Mouse (Mus musculus) spleen, postnatal 14 days (tissue): ENCODE results near the gene Zdhhc12.
"Not testable (repeated sequence)": the region's sequence is repeated elsewhere in the genome, so short reads cannot be mapped to it uniquely, and the experiment has no call there.

ENCODE experiments used
- DNase-seq, 2 experiments: peaks; one replicate each; pipeline ENCODE4 v3.0.0; 2021 to 2022; ENCODE audit warnings: low spot score in 2 of 2

The Zdhhc12 gene

GRCm38 (mm10) chr2:30093471-30094207 lies at the start of gene Zdhhc12:
Zdhhc12 (minus strand) TSS chr2:30093648.
- peak; percentile 90 to 91 for DNase-seq

- not testable (repeated sequence) for DNase-seq
Measured at GRCm38 (mm10) chr2:30140021-30140420, 46.6 kb upstream of the Zdhhc12 start.

- DNase-seq, result no peak
Measured at GRCm38 (mm10) chr2:30136458-30136857, 43.0 kb upstream of the Zdhhc12 start.

- no peak for DNase-seq
Measured at GRCm38 (mm10) chr2:30134928-30135620, 41.6 kb upstream of the Zdhhc12 start.

DNA sequence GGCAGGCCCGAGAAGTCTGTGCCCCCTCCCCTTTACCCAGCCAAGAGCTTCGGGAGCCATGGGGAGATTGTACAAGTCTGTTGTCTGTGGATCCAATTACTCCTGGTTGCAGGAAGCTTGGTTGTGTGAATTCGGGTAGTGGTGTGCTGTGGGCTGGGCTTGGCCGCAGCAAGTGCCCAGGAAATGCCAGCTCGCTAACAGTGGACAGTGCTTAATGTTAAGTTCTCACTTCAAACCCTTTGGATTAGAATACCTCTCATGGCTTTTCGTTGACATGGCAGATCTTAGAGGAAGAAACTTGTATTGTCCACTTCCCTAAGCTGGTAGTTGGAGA lies 40.9 kb upstream of the Zdhhc12 start:
- DNase-seq, result no peak

DNA sequence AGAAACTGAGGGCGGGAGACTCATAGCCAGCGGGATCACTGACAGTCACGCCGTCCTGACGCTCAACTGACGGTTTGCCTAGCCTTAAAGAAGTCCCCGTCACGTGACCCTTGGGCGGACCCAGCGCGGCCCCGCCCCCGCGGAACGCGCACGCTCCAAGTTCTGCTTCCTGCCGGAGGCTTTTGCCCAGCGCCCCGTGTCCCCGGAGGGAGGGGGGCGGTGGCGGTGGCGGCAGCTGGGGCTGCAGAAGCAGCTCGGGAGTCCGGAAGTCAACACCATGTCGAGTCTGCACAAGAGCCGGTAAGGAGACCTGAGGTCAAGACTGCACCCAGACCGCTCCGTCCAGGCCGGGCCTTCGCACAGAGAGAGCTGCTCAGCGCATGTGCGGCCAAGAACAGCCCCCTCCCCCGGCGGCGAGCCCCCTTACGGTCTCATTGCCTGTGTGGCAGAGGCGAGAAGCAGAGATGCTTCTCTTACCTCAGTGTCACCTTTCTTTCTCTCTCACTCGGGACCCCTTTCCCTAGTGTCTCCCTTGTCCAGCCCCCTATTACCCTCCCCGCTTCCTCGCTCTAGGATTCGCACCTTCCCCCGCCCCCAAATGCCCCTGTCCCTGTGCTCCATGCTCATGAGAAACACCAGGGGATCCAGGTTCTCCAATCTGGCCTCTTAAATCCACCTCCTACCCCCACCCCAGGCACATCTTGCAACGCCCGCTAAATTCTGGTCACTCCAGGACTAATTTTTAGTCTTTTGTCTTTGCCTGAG lies 40.3 kb upstream of the Zdhhc12 start, which contains the start of gene Tbc1d13:
TSS of gene Tbc1d13 (plus strand) at position 134 of the 765 bp plus-strand sequence.
- DNase-seq, result peak; percentile 97 to 98

GRCm38 (mm10) chr2:30132801-30133612 lies 39.6 kb upstream of the Zdhhc12 start:
- DNase-seq, result no peak

GRCm38 (mm10) chr2:30131240-30131639 lies 37.8 kb upstream of the Zdhhc12 start:
- not testable (repeated sequence) for DNase-seq

DNA sequence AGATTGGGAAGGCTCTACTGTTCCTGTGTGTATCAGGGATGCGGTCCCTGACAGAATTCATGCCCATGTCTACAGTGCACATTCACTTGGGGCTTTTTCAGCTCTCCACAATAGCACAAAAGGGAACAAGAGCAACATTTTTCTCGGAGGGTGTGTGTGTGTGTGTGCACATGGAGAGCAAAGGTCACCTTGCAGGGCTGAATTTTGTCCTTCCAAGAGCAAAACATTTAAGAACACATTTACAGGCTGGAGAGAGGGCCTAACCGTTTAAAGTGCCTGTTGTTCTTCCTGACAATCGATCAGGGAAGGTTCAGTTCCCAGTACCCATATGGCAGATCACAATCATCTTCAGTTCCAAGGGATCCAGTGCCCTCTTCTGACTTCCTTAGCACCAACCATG lies 36.7 kb upstream of the Zdhhc12 start:
- DNase-seq, result no peak

GRCm38 (mm10) chr2:30128789-30129188 lies 35.3 kb upstream of the Zdhhc12 start:
- DNase-seq, result no peak

DNA sequence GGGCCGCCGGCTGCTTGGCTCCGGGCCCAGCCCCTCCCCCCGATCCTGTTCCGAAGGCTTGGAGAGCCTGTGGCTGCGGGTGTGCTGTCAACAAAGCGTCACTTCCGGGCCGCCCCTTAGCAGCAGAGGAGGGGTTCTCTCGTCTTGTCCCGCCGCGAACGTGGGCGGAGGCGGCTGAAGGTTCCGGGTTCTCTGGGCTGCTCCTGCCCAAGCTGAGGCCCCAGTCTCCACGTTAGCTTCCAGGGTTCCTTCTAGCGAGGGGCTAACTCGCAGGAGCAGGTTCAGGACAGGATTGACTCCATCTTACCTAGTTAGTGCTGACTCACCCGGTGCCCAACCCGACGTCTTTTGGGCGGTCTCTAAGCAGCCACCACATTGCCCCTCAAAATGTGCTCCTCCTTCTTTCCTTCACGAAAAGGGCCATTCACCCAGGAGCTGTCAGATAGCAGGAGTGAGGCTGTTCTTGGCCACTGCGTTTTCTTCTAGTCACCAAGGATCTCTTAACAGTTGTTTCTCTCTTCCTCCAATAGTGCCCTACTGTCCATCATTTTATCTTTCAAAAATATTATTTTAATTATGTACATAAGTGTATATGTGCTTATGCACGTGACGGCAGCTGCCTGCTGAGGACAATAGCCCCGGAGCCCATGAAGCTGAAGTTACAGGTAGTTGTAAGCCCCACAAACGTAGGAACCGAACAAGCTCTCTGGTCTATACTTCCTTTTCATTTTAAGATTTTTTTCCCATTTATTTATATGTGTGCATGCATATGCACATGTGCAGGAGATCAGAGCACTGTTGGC lies 31.2 kb upstream of the Zdhhc12 start, which contains the start of gene Zer1:
TSS of gene Zer1 (minus strand) at position 114 of the 803 bp plus-strand sequence.
- DNase-seq, result peak; percentile 85 to 91

DNA sequence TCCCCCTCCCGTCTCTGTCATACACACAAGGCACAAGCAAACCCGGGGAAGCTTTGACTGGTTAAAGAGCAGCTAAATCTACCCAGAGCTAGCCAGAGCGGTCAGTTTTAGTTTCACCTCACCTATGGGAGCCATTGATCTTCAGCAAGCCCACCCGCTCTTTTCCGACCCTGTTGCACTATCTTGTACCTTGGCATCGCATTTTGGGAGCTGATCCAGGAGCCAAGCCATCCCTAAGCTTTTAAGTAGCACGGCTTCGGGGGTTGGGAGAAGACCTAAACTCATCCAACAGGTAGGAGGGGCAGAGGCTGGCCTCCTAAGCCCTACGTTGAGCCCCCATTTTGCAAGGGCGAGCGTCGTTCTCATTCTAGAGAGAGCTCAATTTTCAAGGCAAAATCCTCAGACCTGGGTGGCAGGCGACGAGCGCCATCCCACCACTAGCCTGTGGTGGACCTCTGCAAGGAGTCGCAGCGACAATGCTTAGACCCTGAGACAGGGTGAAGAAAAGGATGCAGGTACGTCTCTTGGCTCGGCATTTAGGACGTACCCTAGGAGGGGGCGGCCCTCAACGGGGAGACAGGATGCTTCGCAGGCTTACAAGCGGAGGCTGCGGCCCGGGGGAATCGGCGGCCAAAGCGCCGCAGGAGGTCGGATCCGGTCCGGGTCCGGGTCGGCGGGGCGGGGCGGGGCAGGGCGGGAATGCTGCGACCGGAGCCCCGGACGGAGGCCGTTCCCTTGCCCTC lies 30.5 kb upstream of the Zdhhc12 start:
- DNase-seq, result no peak

GRCm38 (mm10) chr2:30122766-30123165 lies 29.3 kb upstream of the Zdhhc12 start:
- DNase-seq, result no peak

- DNase-seq, result no peak
Measured at GRCm38 (mm10) chr2:30120269-30120668, 26.8 kb upstream of the Zdhhc12 start.

GRCm38 (mm10) chr2:30119641-30120051 lies 26.2 kb upstream of the Zdhhc12 start:
- DNase-seq, result peak in 1 of 2 experiments; percentile 53

- DNase-seq, result no peak
Measured at GRCm38 (mm10) chr2:30112564-30112963, 19.1 kb upstream of the Zdhhc12 start.

DNA sequence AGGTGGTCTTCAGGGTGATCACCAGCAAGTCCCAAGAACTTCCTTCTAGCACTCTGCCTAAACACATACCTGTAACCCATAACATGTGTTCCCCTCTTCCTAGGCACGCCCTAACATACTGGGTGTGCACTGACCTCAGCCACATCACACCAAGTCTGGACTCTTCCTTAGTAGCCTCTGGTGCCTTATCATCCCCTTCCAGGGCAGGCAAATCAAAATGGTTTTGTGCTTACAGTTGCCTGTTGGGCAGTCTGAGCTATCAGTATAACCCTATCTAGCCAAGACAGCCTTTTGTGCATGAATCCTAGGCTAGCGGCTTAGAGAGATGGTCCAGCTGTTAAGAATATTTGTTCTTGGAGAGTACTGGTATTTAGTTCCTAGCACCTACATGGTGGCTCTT lies 18.1 kb upstream of the Zdhhc12 start:
- no peak for DNase-seq

DNA sequence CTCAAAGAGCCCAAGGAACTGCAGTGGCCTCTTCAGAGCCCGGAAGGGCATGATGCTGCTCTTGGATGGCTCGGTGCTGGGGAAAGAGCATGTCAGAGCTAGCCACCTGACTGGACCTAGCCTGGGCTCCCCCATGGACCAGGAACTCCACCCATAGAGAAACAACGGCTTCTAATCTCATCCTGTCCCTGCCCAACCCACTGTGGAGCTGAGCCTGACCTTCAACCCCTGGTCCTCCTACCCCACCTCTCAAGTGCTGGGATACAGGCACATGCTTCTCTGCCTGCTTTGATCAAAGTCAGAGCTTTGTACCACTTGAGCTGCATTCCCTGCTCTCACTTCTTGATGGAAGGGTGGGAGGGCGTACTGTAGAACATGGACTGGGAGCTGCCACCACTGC lies 14.8 kb upstream of the Zdhhc12 start:
- no peak for DNase-seq

- DNase-seq, result no peak
Measured at GRCm38 (mm10) chr2:30107646-30108045, 14.2 kb upstream of the Zdhhc12 start.

DNA sequence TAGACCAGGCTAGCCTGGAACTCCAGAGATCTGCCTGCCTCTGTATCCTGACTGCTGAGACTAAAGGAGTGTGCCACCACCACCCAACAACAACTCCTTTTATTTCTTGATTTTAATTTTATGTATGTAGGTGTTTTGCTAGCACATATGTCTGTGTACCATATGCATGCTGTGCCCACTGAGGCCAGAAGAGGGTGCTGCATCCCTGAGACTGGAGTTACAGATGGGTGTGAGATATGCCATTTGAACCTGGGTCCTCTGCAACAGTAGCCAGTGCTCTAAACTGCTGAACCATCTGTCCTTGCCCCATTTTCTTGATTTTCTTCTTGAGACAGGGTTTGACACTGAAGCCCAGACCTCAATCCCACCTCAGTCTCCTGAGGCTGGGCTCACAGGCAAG lies 12.9 kb upstream of the Zdhhc12 start:
- peak; percentile 55 to 72 for DNase-seq
